Mouse (Mus musculus): ENCODE results near the gene Serpinb2. TPM values are rescaled to one million over a fixed set of nuclear protein-coding genes. Genes with fewer than 3 reads are reported as not detected.

Serpinb2 gene
- polyA plus RNA-seq, 1 experiment from 2014 or later, result not detected

Other genes starting within 250 kb of the Serpinb2 start
- not detected in 2 replicates for gene Serpinb3b, start 233.1 kb upstream of the Serpinb2 start, polyA plus RNA-seq (2014; fragmentation: Nextera tagmentation; extraction: Ambion mirVana)
- gene Serpinb3c, start 233.1 kb upstream of the Serpinb2 start, polyA plus RNA-seq (2014; fragmentation: Nextera tagmentation; extraction: Ambion mirVana), result not detected in 2 replicates
- gene Serpinb11, start 150.2 kb upstream of the Serpinb2 start, polyA plus RNA-seq (2014; fragmentation: Nextera tagmentation; extraction: Ambion mirVana), result not detected in 2 replicates
- gene Serpinb7, start 111.8 kb upstream of the Serpinb2 start, polyA plus RNA-seq (2014; fragmentation: Nextera tagmentation; extraction: Ambion mirVana), result not detected in 2 replicates
- 0.78 and 0.95 TPM in 2 replicates for gene Serpinb8, start 78.6 kb downstream of the Serpinb2 start, polyA plus RNA-seq (2014; fragmentation: Nextera tagmentation; extraction: Ambion mirVana)

Measured in intestine, embryonic 14.5 days (tissue).